Mouse (Mus musculus): Measurements from ENCODE around the gene Slco3a1.

DNA sequence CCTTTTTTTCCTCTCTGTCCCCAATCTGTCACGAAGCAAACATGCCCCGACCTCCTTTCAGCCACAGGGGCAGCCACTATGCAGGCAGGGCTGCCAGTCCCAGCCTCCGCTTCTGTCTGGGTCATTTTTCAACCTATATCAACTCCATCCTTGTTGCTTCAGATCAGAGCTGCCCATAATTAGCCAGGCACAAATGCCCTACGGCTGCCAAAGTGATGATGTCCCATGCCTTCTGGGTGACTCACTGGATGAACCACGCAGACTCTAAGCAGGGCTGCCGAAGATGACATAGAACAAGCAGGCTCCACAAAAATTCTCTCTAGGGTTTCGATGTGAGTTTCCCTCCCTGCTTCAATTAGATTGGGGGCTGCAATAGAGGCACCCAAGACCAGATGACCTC, 89.9 kb downstream of the Slco3a1 start:
- TF ChIP-seq CTCF (IDR thresholded peaks at IDR 0.05; ENCODE audit: borderline replicate concordance, insufficient read depth, low read depth, low read length) (no peak), POLR2A (IDR thresholded peaks at IDR 0.05; ENCODE audit: borderline replicate concordance, insufficient read depth, low read length) (no peak)

Data from cerebellum, adult 2 months (tissue).